ENCODE assay signal across 9 mouse cellular contexts in genomic region chr19:44408595-44408994, GRCm38 (mm10). TPM values are rescaled to one million over a fixed set of nuclear protein-coding genes. Genes with fewer than 3 reads are reported as not detected.
DNase-seq lines count a peak whose midpoint lies in the region; ATAC-seq and TF ChIP-seq lines count a peak whose summit lies in the region.
"Had no signal": no experiment of that assay in that cellular context is flagged by ENCODE, and none has a peak within 500 bp of the region (broad histone marks: within the 10 kb centered on the region; RNA-seq: fewer than 3 reads in every experiment).

No protein-coding gene starts in this region.

- no peak for ATAC-seq in embryonic facial prominence, embryonic 12.5 days (ENCODE audit: insufficient number of reproducible peaks, insufficient read depth, low FRiP score, low TSS enrichment)
- no peak for ATAC-seq in intestine, postnatal 0 days
- no peak for ATAC-seq in neural tube, embryonic 15.5 days (ENCODE audit: low FRiP score)
- ATAC-seq: inflammation-experienced regulatory T-cells, adult 6 months had no signal

- no peak for TF ChIP-seq CTCF in layer of hippocampus, adult 2 months (conservative IDR thresholded peaks at IDR 0.05)
- no peak for TF ChIP-seq CTCF in intestine, postnatal 0 days (IDR thresholded peaks at IDR 0.05; ENCODE audit: low read depth)

- intact Hi-C loops in left cerebral cortex, postnatal 10 days (cut with DNase I), result no loop called here

- peak overlapping the region; percentile 62 for H3K4me3 ChIP-seq in layer of hippocampus, adult 2 months
- H3K4me3 ChIP-seq in embryonic facial prominence, embryonic 12.5 days, result peak overlapping the region; percentile 49
- H3K4me3 ChIP-seq in intestine, postnatal 0 days (ENCODE audit: low read depth, low read length), result peak overlapping the region; percentile 42; the same call in 1 of the 2 replicates
- peak overlapping the region; percentile 59 for H3K4me3 ChIP-seq in neural tube, embryonic 15.5 days (replicated peaks)

- H3K4me1 ChIP-seq in embryonic facial prominence, embryonic 12.5 days, result peaks cover 18% of the 10 kb centered on the region
- H3K4me1 ChIP-seq in intestine, postnatal 0 days (replicated peaks; ENCODE audit: control insufficient read depth, insufficient read depth, low read length), result peaks cover 3% of the 10 kb centered on the region
- H3K4me1 ChIP-seq in neural tube, embryonic 15.5 days, result peaks cover 35% of the 10 kb centered on the region

- H3K4me2 ChIP-seq in embryonic facial prominence, embryonic 12.5 days (replicated peaks), result peak overlapping the region; percentile 84
- peak overlapping the region; percentile 79 for H3K4me2 ChIP-seq in intestine, postnatal 0 days (replicated peaks; ENCODE audit: low read depth)
- peak overlapping the region; percentile 95 for H3K4me2 ChIP-seq in neural tube, embryonic 15.5 days

- WGBS in embryonic facial prominence, embryonic 12.5 days, result 71% methylated on average over 4 of the region's 4 CpGs
- 71% methylated on average over 4 of the region's 4 CpGs for WGBS in intestine, postnatal 0 days
- WGBS in neural tube, embryonic 15.5 days, result 76% methylated on average over 4 of the region's 4 CpGs

- H3K9me3 ChIP-seq in embryonic facial prominence, embryonic 12.5 days, result no peaks in the 10 kb centered on the region
- no peaks in the 10 kb centered on the region for H3K9me3 ChIP-seq in intestine, postnatal 0 days (ENCODE audit: control insufficient read depth)
- H3K9me3 ChIP-seq in neural tube, embryonic 15.5 days (replicated peaks), result no peaks in the 10 kb centered on the region

- H3K9ac ChIP-seq in embryonic facial prominence, embryonic 12.5 days, result no peak overlapping the region
- H3K9ac ChIP-seq in intestine, postnatal 0 days (ENCODE audit: low read depth, low read length), result no peak overlapping the region
- H3K9ac ChIP-seq in neural tube, embryonic 15.5 days (replicated peaks), result peak overlapping the region; percentile 47

- no peak for DNase-seq in layer of hippocampus, adult 2 months (ENCODE audit: low spot score in 2 of 2)
- no peak for DNase-seq in layer of hippocampus, adult 18-20 months (ENCODE audit: low spot score in 2 of 2)
- no peak for DNase-seq in frontal cortex, postnatal 36 days (ENCODE audit: low spot score in 2 of 2)
- DNase-seq in left cerebral cortex, postnatal 10 days (ENCODE audit: extremely low spot score in 1 of 2, low spot score in 2 of 2), result no peak
- DNase-seq in embryo, embryonic 10 days (ENCODE audit: low spot score), result no peak

- H3K27ac ChIP-seq in layer of hippocampus, adult 2 months, result peak overlapping the region; percentile 87; the same call in 1 of the 2 replicates
- peak overlapping the region; percentile 91; the same call in 1 of the 2 replicates for H3K27ac ChIP-seq in embryonic facial prominence, embryonic 12.5 days
- no peak overlapping the region for H3K27ac ChIP-seq in intestine, postnatal 0 days (ENCODE audit: low read depth, low read length)
- H3K27ac ChIP-seq in neural tube, embryonic 15.5 days (replicated peaks), result peak overlapping the region; percentile 85

- no peaks in the 10 kb centered on the region for H3K27me3 ChIP-seq in embryonic facial prominence, embryonic 12.5 days
- no peaks in the 10 kb centered on the region for H3K27me3 ChIP-seq in intestine, postnatal 0 days (replicated peaks; ENCODE audit: control insufficient read depth, insufficient read depth, low read length)
- no peaks in the 10 kb centered on the region for H3K27me3 ChIP-seq in neural tube, embryonic 15.5 days (replicated peaks)

- 0 out of 2 replicates have a peak, but pooled peaks cover 5% of the 10 kb centered on the region for H3K36me3 ChIP-seq in embryonic facial prominence, embryonic 12.5 days
- H3K36me3 ChIP-seq in intestine, postnatal 0 days (ENCODE audit: control insufficient read depth, insufficient read depth), result no peaks in the 10 kb centered on the region
- no peaks in the 10 kb centered on the region for H3K36me3 ChIP-seq in neural tube, embryonic 15.5 days

RNA-seq across cellular contexts. Expression of gene Scd1, which starts 0.9 kb away (rescaled TPM):
- 100 to 1,000 TPM; 139 TPM for total RNA-seq in layer of hippocampus, adult 2 months (2021)
- 100 to 1,000 TPM; 150 to 156 TPM for total RNA-seq in layer of hippocampus, adult 18-20 months (2021)
- polyA plus RNA-seq in embryonic facial prominence, embryonic 12.5 days (2016; fragmentation: Nextera tagmentation; extraction: Ambion mirVana), result 8.8 and 11.6 TPM in 2 replicates
- polyA plus RNA-seq in intestine, postnatal 0 days (2015; fragmentation: Nextera tagmentation; extraction: Ambion mirVana), result 1.5 and 2.6 TPM in 2 replicates
- 7.5 and 8.5 TPM in 2 replicates for polyA plus RNA-seq in neural tube, embryonic 15.5 days (2015; fragmentation: Nextera tagmentation; extraction: Ambion mirVana)
- total RNA-seq in left cerebral cortex, postnatal 10 days (2021), result 100 to 1,000 TPM; 126 to 130 TPM
